Mouse (Mus musculus) liver, embryonic 13.5 days (tissue): ENCODE results near the gene Mdfi. TPM values are rescaled to one million over a fixed set of nuclear protein-coding genes. Genes with fewer than 3 reads are reported as not detected.

Experiments used
- ATAC-seq: fragments of 200-750 bp; cut with Nextera tagmentation; 2 replicates; pipeline ENCODE4 v1.8.0; 2017; ENCODE audit warnings: low read depth, mild to moderate bottlenecking, moderate number of reproducible peaks, moderate library complexity
- DNase-seq: peaks from one replicate; pipeline ENCODE4 v3.0.0; 2022
- H3K27ac ChIP-seq: fragments of 300-500 bp; sonication (generic); 2 replicates; pipeline ENCODE4 v1.5.1; 2015; ENCODE audit warnings: moderate library complexity, mild to moderate bottlenecking, inconsistent platforms
- H3K27me3 ChIP-seq: fragments of 300-500 bp; sonication (generic); 2 replicates; pipeline ENCODE4 v1.6.1; 2015; ENCODE audit warnings: mild to moderate bottlenecking, inconsistent platforms
- H3K36me3 ChIP-seq: fragments of 300-500 bp; sonication (generic); 2 replicates; pipeline ENCODE4 v1.6.1; 2015; ENCODE audit warnings: mild to moderate bottlenecking, inconsistent platforms
- H3K4me1 ChIP-seq: fragments of 300-500 bp; sonication (generic); replicated peaks from 2 replicates; pipeline ENCODE4 v1.6.1; 2015; ENCODE audit warnings: inconsistent platforms
- H3K4me2 ChIP-seq: fragments of 300-500 bp; sonication (generic); 2 replicates; pipeline ENCODE4 v1.6.1; 2015; ENCODE audit warnings: inconsistent platforms, mild to moderate bottlenecking, moderate library complexity
- H3K4me3 ChIP-seq: fragments of 300-500 bp; sonication (generic); replicated peaks from 2 replicates; pipeline ENCODE4 v1.5.1; 2015; ENCODE audit warnings: mild to moderate bottlenecking, inconsistent platforms
- H3K9ac ChIP-seq: fragments of 300-500 bp; sonication (generic); 2 replicates; pipeline ENCODE4 v1.6.1; 2015; ENCODE audit warnings: mild to moderate bottlenecking, inconsistent platforms
- H3K9me3 ChIP-seq: fragments of 300-500 bp; sonication (generic); replicated peaks from 2 replicates; pipeline ENCODE4 v1.6.1; 2016; ENCODE audit warnings: inconsistent platforms
- WGBS: fragments of 180-500 bp; shearing (Covaris S2); methylation state at CpG from one replicate; pipeline ENCODE4 v1.1.7; 2015; ENCODE audit not compliant: insufficient replicate concordance; 5-methylcytosine and 5-hydroxymethylcytosine counted together
- polyA plus RNA-seq: library from polyadenylated mRNA; unstranded; fragments of >200 nt; fragmentation: Nextera tagmentation; extraction: Ambion mirVana; gene quantifications from 2 replicates; pipeline ENCODE4 v1.2.1, GENCODE M21; 2015

Gene Mdfi
- 0.93 and 1.1 TPM in 2 replicates for polyA plus RNA-seq

DNA sequence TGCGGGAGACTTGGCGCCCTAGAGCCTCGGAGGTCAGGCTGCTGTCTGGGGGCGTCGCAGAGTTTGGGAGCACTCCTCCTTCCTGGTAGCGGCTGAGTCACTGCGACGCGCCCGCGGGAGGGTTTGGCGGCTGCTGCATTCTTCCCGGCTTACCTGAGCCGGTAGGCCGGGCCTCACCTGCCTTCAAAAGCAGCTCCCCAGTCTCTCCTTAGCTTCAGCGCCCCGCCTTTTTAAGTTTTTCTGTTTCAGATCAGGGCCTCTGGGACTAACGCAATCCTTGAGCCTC is at the start of gene Mdfi:
Gene Mdfi, minus strand, starts transcription at position 210 of the 286 bp plus-strand sequence.
- H3K9me3 ChIP-seq: no peaks in the 10 kb centered on the region
- H3K27me3 ChIP-seq: peaks cover 61% of the 10 kb centered on the region
- H3K4me3 ChIP-seq: peak within 1 kb of the TSS; percentile 57
- no peak within 1 kb of the TSS for H3K27ac ChIP-seq
- no peaks in the 10 kb centered on the region for H3K36me3 ChIP-seq
- WGBS: 4% methylated on average over 18 of the region's 18 CpGs
- H3K4me1 ChIP-seq: peaks cover 14% of the 10 kb centered on the region
- ATAC-seq: no peak
- H3K9ac ChIP-seq: peak within 1 kb of the TSS; percentile 13; the same call in 1 of the 2 replicates
- H3K4me2 ChIP-seq: peak within 1 kb of the TSS; percentile 69
- no peak for DNase-seq

DNA sequence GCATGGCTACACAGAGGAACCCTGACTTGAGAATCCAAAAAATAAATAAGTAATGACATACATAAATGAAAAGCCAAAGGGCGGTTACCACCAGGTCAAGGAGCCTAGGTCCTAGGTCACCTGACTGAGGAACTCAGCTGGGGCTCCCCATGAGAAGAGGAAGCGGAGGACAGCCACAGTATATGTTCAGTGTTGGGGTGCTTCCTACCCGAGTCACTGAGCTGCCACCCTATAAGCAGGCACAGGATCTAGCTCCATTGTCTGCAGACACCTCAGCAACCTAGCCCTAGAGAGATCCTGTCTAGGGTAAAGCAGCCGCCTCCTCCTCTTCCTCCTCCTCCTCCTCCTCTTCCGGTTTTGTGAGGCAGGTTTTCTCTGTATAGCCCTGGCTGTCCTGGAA is 48.6 kb upstream of the Mdfi start:
- Histone ChIP-seq H3K27ac (no peak overlapping the region), H3K36me3 (peaks cover 15% of the 10 kb centered on the region; the same call in 1 of the 2 replicates), H3K9me3 (no peaks in the 10 kb centered on the region), H3K4me1 (peaks cover 46% of the 10 kb centered on the region), H3K9ac (no peak overlapping the region), H3K4me3 (no peak overlapping the region), H3K4me2 (no peak overlapping the region), H3K27me3 (no peaks in the 10 kb centered on the region)
- ATAC-seq (no peak), DNase-seq (no peak)
- 50% methylated on average over 5 of the region's 5 CpGs for WGBS

DNA sequence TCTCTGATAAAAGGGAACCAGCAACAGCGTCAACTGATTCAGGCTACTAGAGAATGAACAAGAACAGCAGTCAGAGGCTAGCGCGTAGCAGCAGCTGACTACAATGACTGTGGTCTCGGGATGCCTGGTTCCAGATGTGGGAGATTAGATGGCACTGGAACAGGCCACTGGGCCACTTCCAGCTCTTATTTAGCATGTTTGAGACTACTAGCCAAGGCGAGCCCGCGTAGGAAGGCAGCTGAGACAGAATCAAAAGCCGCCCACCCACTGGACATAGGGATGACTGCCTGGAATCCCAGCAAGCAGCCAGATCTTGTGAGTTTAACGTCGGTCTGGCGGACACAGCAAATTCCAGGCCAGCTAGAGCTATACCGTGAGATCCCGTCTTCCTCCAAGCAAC is 46.8 kb upstream of the Mdfi start:
- Histone ChIP-seq H3K9me3 (no peaks in the 10 kb centered on the region), H3K27ac (no peak overlapping the region), H3K4me2 (no peak overlapping the region), H3K4me1 (peaks cover 32% of the 10 kb centered on the region), H3K4me3 (no peak overlapping the region), H3K9ac (no peak overlapping the region), H3K27me3 (no peaks in the 10 kb centered on the region), H3K36me3 (peaks cover 26% of the 10 kb centered on the region; the same call in 1 of the 2 replicates)
- no peak for ATAC-seq
- 76% methylated on average over 13 of the region's 13 CpGs for WGBS
- no peak for DNase-seq

DNA sequence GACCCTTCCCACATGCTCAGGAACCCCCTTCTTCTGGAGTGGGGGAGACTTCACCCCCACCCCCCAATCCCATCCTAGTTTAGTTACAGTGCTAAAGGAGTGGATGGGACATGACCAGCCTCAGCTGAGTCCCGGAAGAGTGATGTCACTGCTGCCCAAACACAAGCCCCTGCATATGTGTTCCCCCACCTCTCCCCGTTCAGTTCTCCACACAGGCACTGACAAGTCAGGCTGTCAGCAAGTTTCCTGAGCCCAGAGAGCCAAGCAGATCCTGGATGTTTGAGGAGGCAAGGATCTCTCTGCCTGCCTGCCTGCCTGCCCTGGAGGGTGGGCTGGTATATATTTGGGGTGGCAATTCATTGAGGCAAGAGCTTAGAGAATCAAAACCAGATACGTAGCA is 44.7 kb upstream of the Mdfi start:
- Histone ChIP-seq H3K9me3 (no peaks in the 10 kb centered on the region), H3K9ac (no peak overlapping the region), H3K4me3 (no peak overlapping the region), H3K4me1 (peaks cover 28% of the 10 kb centered on the region), H3K4me2 (no peak overlapping the region), H3K27me3 (no peaks in the 10 kb centered on the region), H3K27ac (no peak overlapping the region), H3K36me3 (peaks cover 40% of the 10 kb centered on the region)
- no peak for ATAC-seq
- no peak for DNase-seq
- 53% methylated on average over 3 of the region's 3 CpGs for WGBS

DNA sequence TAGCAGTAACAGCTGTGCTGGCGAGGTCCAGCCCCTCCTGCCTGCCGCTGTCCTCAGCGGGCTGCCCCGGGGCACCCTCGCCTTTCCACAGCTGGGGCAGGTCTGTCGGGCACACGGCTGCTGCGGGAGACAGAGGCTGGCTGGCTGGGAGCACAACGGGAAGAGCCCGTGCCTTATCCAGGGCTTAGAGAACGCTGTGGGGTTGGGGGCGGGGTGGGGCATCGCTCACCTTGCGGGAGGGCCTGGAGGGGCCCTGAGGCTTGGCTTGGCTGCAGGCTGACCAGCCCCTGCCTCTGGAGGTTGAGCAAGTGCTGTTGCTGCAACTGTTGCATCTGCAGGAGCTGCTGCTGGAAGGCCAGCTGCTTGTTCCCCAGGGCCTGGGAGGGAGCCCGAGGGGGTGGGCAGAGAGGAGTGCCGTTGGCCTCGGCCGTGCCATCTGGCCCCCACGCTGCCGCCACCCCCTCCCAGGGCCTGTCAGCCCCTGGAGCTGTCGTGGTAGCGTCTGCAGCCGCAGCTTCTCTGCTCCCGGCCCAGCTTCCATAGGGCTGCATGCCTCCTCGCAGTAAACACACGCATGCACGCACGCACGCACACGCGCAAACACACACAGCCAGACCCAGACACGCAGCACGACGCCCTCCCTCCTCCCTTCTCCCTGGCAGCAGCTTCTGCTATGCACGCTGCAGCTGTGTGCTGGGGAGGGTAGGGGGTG is 44.0 kb upstream of the Mdfi start:
- Histone ChIP-seq H3K27me3 (no peaks in the 10 kb centered on the region), H3K9ac (no peak overlapping the region), H3K27ac (no peak overlapping the region), H3K4me2 (no peak overlapping the region), H3K9me3 (no peaks in the 10 kb centered on the region), H3K4me3 (no peak overlapping the region), H3K4me1 (peaks cover 35% of the 10 kb centered on the region), H3K36me3 (peaks cover 40% of the 10 kb centered on the region)
- DNase-seq (no peak), ATAC-seq (no peak)
- 61% methylated on average over 35 of the region's 35 CpGs for WGBS

DNA sequence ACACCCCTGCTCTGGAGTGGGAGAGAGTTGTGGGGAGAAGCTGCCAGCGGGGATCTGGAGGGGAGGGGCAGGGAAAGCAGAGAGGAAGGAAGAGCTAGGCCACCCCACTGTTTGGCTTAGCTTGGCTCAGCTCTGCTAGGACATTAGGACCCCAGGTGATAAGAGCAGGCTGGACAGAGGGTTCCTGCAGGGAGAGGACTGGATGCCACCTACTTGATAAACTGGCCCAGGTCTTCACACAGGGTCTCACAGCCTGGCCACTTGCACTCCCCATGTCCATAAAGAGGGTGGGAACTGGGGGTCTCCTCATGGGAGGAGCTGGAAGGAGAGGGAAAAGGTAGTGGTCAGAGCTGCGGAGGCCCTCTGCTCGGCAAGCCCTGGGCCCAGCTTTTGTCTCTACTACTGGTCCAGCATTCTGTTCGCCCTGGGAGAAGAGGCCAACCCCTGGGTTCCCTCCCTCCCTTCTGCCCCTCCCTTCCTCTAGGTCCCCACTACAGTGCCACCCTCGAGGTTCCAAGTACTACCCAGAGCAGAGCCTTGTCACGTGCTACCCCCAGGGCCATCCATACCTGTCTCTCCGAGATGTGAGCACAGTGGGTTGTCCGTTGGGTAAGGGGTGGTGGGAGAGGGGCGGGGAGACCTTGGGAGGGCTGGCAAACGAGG is 43.4 kb upstream of the Mdfi start:
- Histone ChIP-seq H3K36me3 (peaks cover 40% of the 10 kb centered on the region), H3K27ac (no peak overlapping the region), H3K4me3 (no peak overlapping the region), H3K9ac (no peak overlapping the region), H3K4me2 (no peak overlapping the region), H3K4me1 (peaks cover 34% of the 10 kb centered on the region), H3K27me3 (no peaks in the 10 kb centered on the region), H3K9me3 (no peaks in the 10 kb centered on the region)
- no peak for DNase-seq
- ATAC-seq: 0 out of 2 replicates have a peak, but pooled peaks have one; percentile 17
- 60% methylated on average over 10 of the region's 10 CpGs for WGBS

DNA sequence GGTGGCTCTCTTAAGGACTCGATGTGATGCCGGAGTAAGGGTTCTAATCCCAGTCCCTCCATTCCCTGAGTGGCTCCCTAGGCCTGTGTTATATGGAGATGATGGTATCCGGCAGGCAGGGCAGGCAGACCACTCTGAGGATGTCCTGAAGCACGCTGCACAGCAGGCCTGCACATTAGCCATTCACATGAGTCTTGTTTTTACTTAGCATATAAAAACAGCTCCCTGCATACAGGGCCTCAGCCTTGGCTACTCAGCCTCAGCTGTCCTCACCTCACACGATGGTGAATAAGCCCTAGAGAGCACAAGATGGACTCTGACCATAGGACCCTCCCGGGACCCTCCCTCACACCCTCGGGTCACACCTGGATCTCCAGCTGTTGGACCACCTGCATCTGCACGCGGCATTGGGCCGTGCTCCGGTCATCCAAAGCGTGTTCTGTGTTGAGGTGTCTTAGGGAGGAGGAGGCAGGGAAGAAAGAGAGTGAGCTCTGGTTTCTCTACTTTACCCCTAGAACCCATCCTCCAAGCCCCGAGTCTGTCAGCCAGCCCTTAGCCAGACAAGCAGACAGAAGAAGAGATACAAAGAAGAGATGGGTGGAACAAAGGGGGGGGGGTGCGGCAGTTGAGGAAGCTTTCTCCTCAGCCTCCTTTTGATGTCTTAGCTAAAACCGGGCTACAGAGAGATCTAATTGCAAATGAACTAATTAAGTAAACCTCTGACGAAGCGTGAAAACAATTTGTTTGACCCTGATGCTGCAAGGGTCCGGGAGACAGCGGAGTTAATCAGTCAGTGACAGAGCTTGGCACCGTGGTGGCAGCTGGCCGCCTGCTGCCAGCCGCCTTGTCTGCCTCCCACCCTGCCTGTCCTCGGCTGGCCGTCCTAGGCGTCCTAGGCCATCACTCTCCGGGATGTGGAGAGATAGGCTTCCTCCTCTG is 42.6 kb upstream of the Mdfi start:
- H3K4me3 ChIP-seq: no peak overlapping the region

DNA sequence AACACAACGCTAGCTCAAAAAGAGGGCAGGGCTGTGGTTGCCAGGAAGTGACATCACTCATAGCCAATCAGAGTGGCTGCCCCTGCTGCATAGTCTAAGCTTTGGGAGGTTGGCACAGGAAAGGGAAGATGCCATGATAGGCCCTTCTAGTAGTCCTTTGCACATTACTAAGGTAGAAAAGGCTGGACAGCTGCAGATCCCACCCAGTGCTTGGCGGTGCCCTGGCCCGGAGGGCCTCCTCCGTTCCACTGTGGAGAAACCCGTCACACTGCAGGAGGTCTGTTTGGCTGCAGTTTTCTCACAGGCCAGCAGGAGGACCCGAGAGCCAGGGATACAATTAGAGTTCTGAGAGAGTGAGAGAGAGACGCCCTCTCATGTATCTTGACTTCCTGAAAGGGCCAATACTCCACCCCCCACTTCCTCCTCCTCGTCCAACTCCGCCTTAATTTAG is 38.9 kb upstream of the Mdfi start:
- WGBS: 8% methylated on average over 9 of the region's 9 CpGs

More for the DNA sequence above, 42.6 kb upstream of the Mdfi start:
- Histone ChIP-seq H3K4me2 (no peak overlapping the region), H3K9ac (no peak overlapping the region), H3K27ac (no peak overlapping the region), H3K4me1 (peaks cover 33% of the 10 kb centered on the region), H3K9me3 (no peaks in the 10 kb centered on the region), H3K27me3 (no peaks in the 10 kb centered on the region), H3K36me3 (peaks cover 42% of the 10 kb centered on the region)
- DNase-seq (no peak), ATAC-seq (no peak)
- WGBS: 72% methylated on average over 26 of the region's 26 CpGs

DNA sequence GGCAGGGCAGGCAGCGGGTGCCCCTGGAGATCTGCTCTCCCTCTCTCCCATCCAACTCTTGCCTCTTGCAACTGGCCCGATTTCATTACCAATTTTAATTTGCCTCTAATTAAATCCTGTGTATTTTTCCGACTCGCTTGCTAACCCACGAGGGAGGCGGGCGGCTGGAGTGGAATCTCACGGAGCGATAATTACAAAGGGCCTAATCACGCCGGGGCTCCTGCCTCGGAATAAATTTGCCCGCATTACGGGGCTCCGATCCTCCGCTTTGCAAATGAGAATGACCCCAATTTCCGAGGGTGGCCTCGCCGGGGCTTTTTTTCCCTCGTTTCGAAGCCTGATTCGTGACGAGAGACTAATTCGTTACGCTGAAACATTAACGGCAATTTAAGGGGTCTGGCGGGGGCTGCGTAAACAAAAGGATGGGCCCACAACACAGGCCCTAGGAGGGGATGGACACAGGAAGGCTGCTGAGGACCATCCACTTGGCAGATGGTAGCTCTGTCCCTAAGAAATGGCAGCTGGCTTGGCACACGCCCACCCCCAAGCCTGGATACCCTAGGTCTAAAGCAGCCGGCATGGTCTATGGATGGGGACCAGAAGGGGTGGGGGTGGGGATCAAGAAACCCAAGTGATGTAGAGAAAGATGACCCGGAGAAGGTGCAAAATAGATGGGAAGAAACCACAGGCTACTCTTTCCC is 38.0 kb upstream of the Mdfi start:
- Histone ChIP-seq H3K4me2 (no peak overlapping the region), H3K9me3 (no peaks in the 10 kb centered on the region), H3K27me3 (no peaks in the 10 kb centered on the region), H3K4me1 (peaks cover 13% of the 10 kb centered on the region; the same call in 1 of the 2 replicates), H3K4me3 (no peak overlapping the region), H3K27ac (no peak overlapping the region), H3K36me3 (peaks cover 50% of the 10 kb centered on the region), H3K9ac (no peak overlapping the region)
- no peak for DNase-seq
- ATAC-seq: no peak
- 83% methylated on average over 31 of the region's 31 CpGs for WGBS

More for the DNA sequence above, 38.9 kb upstream of the Mdfi start:
- H3K4me3 ChIP-seq: peak overlapping the region; percentile 34
- H3K4me1 ChIP-seq: peaks cover 19% of the 10 kb centered on the region
- ATAC-seq (peak; percentile 60), DNase-seq (peak; percentile 64)
- H3K4me2 ChIP-seq: peak overlapping the region; percentile 48
- no peak overlapping the region for H3K27ac ChIP-seq
- H3K27me3 ChIP-seq: no peaks in the 10 kb centered on the region
- peaks cover 53% of the 10 kb centered on the region for H3K36me3 ChIP-seq
- H3K9ac ChIP-seq: no peak overlapping the region
- no peaks in the 10 kb centered on the region for H3K9me3 ChIP-seq

DNA sequence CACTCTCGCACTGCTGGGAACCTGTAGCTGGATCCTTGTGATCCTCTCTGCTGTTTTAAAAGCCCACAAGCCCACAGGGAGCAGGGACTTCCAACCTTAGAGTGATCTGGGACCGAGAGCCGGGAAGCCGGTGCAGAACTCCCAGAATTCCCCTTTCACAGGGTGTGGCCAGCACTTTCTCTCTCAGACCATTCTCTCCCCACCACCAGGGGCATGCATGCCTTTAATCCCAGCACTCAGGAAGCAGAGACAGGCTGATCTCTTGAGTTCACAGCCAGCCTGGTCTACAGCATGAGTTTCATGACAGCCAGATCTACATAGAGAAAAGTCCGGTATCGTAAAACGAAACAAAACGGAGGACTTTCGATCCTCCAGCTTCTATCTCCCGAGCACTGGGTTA is 35.4 kb upstream of the Mdfi start:
- no peak overlapping the region for H3K9ac ChIP-seq
- DNase-seq (no peak), ATAC-seq (no peak)
- H3K36me3 ChIP-seq: peaks cover 38% of the 10 kb centered on the region
- H3K9me3 ChIP-seq: no peaks in the 10 kb centered on the region
- 87% methylated on average over 10 of the region's 10 CpGs for WGBS
- no peak overlapping the region for H3K4me2 ChIP-seq
- peaks cover 13% of the 10 kb centered on the region; the same call in 1 of the 2 replicates for H3K4me1 ChIP-seq
- H3K27ac ChIP-seq: no peak overlapping the region
- no peak overlapping the region for H3K4me3 ChIP-seq
- no peaks in the 10 kb centered on the region for H3K27me3 ChIP-seq
